Mouse (Mus musculus): ENCODE measurements around the gene Krtap9-5.

Gene Krtap9-5

DNA sequence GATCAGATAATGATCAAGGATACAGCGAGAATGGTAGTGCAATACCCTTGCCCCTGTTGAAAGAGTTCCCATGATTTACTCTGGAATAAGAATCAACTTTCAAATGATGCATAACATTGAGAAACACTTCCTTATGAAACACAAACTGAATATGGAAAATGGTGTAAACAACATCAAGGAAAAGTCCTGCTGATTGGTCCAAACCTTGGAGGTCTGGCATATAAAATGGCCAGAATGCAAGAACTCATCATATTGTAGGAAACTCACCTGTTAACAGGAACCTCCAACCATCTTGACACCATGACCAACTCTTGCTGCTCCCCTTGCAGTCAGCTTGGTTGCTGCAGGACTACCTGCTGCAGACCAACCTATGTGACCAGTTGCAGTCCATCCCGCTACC is at the start of gene Krtap9-5:
Gene Krtap9-5, plus strand, starts transcription at position 301 of the 400 bp plus-strand sequence.
- no peak for DNase-seq (ENCODE audit: low spot score)

DNA sequence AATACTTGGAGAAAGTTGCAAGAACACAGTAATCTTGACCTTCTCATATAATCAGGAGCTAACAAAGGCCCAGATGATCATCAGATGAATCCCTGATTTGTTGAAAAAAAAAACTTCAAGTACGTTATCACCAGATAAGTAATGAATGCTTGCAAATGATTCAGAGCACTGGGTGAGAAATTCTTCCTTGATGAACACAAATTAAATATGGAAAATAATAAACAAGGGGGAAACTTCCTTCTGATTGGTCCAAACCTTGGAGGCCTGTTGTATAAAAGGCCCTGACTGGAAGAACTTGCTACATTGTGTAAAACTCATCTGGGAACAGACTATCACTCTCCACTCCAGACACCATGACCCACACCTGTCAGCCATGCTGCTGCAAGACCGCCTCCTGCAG is 40.7 kb upstream of the Krtap9-5 start, which contains the start of gene Krtap31-1:
Gene Krtap31-1, plus strand, starts transcription at position 301 of the 400 bp plus-strand sequence.
- DNase-seq (ENCODE audit: low spot score): no peak

DNA sequence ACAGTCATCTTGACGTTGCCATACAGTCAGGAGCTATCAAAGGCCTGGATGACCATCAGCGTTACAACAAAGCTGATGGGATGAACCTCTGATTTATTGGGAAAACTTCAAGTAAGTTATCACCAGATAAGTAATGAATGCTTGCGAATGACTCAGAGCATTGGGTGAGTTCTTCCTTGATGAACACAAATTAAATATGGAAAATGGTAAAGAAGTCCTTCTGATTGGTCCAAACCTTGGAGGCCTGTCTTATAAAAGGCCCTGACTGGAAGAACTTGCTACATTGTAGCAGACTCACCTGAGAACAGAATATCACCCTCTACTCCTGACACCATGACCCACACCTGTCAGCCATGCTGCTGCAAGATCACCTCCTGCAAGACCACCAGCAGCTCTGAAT is 33.8 kb upstream of the Krtap9-5 start, which contains the start of gene Gm11565:
Gene Gm11565, plus strand, starts transcription at position 301 of the 400 bp plus-strand sequence.
- DNase-seq (ENCODE audit: low spot score): no peak

DNA sequence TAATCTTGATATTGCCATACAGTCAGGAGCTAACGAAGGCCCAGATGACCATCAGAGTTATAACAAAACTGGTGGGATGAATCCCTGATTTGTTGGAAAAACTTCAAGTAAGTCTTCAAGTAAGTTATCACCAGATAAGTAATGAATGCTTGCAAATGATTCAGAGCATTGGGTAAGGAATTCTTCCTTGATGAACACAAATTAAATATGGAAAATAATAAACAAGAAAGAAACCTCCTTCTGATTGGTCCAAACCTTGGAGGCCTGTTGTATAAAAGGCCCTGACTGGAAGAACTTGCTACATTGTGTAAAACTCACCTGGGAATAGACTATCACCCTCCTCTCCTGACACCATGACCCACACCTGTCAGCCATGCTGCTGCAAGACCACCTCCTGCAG is 12.3 kb upstream of the Krtap9-5 start, which contains the start of gene Krtap31-2:
Gene Krtap31-2, plus strand, starts transcription at position 301 of the 400 bp plus-strand sequence.
- DNase-seq (ENCODE audit: low spot score): no peak

DNA sequence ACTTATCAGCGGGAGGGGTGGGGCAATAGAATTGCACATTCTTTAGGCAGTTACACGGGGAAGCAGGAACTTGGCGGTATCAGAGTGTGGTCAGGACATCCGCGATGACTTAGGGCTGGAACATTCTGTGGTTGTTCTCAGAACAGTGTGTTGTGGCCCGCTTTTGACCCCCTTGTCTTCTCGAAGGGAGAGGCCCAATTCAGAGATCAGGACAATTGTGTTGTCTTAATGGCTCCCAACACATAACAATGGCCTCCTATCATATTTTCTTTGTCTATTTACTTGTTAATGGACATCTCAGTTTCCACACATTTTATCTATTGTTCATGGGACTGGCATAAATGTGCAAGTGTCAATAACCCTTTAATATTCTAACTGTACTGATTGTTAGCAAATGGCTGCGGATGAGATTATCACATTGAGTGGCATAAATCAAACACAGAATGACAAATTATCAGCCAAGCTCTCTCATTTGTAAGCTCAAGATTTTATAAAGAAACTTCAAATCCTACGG is 10.5 kb upstream of the Krtap9-5 start:
- no peak for DNase-seq (ENCODE audit: low spot score)

DNA sequence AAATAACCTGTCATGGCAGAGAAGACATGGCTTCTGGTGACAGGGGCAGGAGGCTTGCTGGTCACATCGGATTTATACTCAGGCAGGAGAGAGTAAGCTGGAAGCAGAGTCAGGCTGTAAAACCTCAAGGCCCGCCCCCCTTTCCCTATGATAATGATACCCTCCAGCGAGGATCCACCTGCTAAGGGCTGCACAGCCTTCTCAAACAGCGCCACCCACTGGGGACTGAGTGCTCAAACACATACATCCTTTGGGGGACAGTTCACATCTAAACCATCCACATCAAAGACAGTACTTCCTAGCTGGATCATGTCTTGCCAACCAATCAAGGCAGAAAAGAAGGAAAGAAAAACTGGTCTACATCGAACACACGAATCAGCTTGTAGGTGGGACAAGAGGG is 15.9 kb downstream of the Krtap9-5 start:
- no peak for DNase-seq (ENCODE audit: low spot score)

DNA sequence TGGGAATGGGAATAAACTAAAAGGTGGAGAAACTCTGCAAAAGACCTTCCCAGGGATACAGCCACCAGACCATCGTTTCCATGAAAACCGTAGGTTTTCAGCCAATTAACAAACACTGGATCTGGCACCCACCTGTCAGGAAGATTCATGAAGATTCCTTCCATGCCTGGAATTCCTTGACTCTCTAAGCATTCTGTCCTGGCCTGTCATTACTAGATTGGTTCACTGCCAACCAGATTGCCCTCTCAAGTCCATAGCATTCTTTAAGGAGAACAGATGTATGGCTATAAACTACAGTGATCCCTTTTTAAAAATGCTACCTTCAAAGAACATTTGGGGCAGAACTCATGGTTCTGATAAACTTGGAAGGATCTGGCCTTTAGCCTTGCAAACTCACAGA is 17.7 kb downstream of the Krtap9-5 start:
- DNase-seq (ENCODE audit: low spot score): no peak

DNA sequence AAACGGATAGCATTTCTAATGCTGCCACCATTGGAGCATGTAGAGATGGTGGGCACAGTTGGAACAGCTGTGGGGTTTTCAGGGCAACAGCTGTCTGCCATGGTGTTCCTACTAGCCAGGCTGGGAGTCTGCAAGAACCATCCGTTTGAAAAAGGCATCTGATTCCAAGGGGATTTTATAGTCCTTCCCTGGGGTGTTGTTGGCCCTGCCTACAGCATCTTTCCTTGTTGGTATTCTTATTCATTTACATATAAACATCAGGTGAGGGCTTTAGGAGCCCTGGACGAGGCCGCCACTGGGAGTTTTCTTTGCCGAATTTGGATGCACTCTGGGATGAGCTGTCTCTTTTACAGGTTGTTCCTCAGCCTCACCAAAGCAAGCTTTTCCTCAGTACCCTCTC is 30.7 kb downstream of the Krtap9-5 start, which contains the start of gene Krtap29-1:
Gene Krtap29-1, minus strand, starts transcription at position 101 of the 400 bp plus-strand sequence.
- no peak for DNase-seq (ENCODE audit: low spot score)

DNA sequence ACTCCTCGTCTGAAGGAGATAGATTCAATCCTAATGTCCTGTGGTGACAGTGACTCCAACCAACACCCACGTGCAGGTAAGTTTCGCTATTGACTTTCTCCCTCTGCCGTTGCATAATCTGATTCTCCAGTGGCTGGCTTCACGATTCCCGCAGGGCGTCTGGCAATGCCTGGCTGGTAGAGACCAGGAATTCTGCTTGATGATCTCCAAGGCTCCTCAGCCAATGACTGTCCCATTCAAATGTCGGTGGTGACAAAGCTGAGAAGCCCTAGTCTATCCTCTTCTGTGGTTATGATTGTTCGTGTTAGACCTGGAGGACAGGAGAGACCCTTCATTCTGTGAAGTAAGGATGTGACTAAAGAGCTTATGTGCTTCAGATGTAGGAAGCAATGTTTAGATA is 34.5 kb downstream of the Krtap9-5 start:
- no peak for DNase-seq (ENCODE audit: low spot score)

DNA sequence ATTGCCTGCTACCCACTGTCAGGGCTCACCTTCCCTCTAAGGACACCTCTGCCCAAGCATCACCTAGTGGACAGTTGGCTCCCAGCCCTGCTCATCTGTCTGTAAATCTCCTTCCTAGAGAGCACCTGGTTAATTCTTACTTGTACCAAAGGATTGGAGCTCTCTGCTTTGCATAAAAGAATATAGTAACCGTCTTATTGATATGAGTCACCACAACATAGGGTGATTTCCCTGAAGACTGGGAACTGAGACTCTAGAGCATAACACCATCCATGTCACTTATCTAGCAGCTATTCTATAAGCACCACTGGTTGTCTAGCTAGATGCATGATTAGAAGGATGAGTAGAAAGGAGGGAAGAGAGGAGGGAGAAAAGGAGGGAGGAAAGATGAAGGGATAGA is 35.2 kb downstream of the Krtap9-5 start:
- no peak for DNase-seq (ENCODE audit: low spot score)

DNA sequence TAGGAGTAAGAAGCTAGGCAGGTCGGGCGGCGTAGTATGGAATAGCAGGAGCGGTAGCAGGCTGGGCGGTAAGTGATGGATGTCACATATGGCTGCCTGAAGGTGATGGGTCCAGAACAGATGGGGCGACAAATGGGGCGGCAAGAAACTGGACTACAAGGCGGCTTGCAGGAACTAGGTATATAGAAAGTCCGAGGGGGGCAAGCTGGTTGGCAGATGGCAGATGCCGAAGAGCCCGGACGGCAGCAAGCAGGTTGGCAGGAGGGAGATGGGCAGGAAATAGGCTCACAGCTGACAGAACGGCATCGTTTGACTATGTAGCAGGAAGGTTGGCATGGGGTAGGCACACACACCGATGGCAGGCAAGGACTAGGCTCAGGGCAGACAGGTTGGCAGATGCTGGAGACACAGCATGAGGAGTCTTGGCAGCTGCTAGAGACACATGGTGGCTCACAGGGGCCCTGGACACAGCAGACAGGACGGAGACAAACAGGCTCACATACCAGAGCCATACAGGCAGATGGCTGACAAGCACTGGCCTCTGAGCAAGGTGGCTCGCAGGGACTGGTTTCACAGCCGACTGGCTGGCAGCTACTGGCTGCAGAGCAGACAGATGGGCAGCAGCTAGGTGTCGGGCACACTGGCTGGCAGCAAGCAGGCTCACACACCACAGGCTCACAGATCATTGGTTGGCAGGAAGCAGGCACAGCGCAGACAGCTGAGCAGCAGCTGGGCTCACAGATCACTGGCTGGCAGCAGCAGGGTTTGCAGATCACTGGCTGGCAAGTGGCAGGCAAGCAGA is 37.2 kb downstream of the Krtap9-5 start:
- DNase-seq (ENCODE audit: low spot score): no peak

DNA sequence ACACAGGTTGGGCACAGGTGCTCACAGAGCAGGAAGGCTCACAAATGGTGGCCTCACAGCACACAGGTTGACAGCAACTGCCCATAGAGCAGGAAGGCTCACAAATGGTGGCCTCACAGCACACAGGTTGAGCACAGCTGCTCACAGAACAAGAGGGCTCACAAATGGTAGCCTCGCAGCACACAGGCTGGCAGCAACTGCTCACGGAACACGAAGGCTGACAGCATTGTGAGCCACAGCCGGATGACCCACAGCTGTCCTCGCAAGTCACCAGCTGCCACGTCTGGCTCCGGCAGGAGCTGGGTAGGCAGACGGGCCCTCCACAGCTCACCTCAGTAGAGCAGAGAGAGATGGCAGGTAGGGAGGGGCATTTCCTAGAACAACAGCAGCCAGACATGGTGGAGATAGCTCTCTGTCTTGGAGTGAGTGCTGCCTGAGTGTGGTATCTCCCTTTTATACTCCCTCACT is 37.9 kb downstream of the Krtap9-5 start, which contains the start of gene Krtap16-1:
Gene Krtap16-1, minus strand, starts transcription at position 418 of the 468 bp plus-strand sequence.
- DNase-seq (ENCODE audit: low spot score): no peak

DNA sequence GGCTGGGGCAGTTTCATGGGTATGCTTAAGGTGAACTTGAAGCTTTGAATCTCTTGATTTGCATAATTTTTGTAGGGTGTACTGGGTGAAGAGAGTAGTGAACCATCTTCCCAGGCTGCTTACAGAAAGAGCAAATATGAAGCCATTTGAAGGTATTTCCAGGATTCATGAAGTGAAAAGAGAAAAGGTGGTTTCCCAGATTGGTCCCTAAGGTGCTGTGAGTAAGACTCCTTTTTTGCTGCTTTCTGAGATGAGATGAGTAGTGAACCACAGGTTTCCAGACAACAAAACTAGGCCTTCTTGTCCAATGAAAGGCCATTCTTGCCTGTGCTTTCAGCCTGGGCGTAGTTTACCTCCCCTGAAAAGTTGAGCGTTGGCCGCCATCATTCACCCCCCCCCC is 40.3 kb downstream of the Krtap9-5 start:
- no peak for DNase-seq (ENCODE audit: low spot score)

DNA sequence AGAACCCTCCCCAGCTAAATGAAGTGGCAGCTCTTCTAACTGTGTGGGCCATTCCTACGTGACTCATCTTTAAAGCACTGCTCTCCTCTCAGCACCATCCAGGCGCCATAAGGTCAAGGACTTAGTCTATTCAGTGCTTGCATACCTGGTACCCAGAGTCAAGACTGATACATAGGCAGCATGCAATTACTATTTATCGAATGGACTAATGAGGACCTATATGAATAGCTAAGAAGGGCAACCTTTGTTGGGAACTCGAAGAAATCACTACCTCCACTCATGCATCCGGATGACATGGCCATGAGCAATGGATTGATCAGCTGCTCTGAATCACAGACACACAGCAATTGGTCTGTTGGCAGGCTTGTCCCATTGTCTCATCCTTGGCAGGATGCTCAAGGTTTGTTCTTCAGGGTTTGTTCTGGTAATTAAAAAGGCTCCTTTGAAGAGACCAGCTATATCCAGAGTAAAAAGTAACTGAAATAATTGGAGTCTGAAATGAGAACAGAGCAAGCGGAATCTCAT is 41.7 kb downstream of the Krtap9-5 start:
- DNase-seq (ENCODE audit: low spot score): peak; percentile 16

DNA sequence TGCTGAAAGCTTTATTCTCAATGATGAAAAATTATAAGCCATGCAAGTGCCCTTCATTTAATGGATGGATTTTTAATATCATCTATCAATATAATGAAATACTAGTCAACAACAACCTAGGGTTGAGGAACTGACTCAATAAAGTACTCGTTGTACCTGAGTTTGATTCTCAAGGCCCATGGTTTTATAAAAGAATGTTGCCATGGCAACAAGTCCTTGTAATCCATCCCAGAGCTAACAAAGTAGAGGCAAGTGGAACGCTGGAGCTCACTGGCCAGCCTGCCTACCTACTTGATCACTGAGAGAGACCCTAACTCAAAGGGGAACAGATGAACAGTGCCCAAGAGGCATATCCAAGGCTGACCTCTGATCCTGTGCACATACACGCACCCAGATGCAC is 42.3 kb downstream of the Krtap9-5 start:
- DNase-seq (ENCODE audit: low spot score): peak; percentile 14

DNA sequence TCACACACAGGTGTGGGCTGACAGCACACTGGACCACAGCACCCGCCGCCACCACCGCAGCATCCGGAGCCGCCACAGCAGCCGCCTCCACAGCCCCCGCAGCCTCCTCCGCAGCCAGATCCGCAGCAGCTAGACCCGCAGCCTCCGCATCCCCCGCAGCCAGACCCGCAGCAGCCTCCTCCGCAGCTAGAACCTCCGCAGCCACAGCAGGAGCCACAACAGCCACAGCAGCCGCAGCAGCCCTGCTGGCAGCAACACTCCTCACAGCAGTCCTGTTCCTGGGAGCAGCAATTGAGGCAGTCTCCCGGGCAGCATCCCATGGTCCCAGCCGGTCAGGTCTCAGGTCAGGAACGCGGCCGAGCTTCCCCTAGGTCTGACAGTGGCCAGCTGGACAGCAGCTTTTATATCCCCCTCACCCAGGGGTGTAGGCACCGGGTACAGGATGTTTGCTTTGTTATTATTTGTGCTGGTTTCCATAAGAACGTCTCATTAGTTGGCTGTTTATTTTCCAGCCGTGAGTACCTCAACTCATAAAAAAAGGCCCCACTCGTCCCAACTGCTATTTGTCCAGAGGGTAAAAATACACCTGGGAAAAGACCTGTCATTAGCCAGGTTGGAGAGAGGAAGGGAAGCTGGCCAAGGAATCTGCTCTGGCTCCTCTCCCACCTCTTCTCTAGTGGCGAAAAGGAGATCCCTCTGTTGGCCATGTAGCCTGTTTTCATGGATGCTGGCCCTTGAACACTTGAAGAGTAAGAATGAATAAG is 45.5 kb downstream of the Krtap9-5 start, which contains the start of gene Krtap17-1:
Gene Krtap17-1, minus strand, starts transcription at position 375 of the 764 bp plus-strand sequence.
- peak; percentile 43 for DNase-seq (ENCODE audit: low spot score)

DNA sequence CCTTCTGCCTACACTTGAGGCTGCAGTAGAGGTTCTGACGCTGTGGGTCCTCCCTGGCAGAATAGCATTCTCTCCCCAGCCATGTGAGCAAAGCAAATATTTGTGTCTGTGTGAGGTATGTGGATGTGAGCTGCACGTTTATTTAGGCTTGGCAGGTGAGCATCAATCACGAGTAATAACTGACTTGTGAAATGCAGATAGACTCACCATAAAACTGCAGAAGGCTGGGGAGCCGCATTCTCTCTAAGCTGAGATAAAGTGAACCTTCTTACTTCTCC is 46.0 kb downstream of the Krtap9-5 start:
- DNase-seq (ENCODE audit: low spot score): peak; percentile 26

DNA sequence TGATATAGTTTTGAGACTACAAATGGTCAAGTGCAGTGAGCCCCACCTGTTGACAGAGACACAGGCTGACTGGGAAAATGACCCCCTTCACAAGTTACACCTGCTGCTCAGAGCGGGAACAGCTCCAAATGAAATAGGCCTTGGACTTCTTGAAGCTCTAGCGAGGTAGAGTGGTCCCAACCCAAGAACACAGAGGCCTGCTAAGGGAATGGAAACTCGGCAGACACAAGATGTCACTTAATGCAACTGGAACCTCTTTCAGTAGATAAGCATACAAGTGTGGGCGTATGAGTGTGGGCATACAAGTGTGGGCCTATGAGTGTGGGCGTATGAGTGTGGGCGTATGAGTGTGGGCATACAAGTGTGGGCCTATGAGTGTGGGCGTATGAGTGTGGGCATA is 50.8 kb downstream of the Krtap9-5 start:
- DNase-seq (ENCODE audit: low spot score): no peak
